Mouse (Mus musculus): ENCODE data around the gene Pla2g6. TPM values are rescaled to one million over a fixed set of nuclear protein-coding genes. Genes with fewer than 3 reads are reported as not detected.

Gene Pla2g6
- 21.1 and 30.1 TPM in 2 replicates for polyA plus RNA-seq (2012; ENCODE audit: low replicate concordance)

DNA sequence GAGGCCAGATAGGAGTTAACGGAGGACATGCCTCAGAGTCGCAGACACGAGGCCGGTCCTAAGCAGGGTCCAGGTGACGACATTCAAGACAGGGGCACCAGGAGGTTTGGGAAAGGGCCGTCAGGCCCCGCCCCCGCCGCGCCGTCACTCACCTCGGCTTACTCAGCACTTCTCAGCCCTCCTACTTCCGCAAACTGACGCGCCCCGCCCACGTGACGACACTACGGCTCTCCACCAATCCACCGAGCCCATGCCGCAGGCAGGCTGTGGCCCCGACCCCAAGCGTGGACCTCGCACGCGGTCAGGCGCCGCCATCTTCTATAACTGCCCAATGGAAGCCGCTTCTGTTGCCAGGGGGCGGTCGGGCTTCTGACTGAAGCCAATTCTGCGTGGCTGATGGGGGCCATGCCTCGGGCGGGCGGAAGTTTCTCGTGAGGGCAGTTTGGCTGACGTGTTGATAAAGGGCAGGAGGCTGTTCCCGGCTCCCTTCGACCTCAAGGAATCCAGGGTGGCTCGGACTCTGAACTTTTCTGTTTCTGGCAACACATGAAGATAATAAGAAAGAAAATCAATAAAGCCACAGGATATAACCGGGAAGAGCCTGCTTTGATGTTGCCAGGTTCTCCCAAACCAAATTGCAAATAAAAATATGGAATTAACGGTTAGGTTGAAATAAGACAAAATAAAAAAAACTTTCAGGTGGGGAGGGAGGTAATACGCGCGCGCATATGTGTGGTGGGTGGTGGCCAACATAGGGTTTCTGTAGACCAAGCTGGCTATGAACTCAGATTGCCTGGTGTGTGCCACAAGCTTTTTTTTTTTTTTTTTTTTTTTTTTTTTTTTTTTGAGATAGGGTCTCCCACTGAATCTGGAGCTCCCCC, at the start of gene Pla2g6:
Gene Pla2g6 (minus strand): TSS at position 333 of the 881 bp plus-strand sequence.

DNA sequence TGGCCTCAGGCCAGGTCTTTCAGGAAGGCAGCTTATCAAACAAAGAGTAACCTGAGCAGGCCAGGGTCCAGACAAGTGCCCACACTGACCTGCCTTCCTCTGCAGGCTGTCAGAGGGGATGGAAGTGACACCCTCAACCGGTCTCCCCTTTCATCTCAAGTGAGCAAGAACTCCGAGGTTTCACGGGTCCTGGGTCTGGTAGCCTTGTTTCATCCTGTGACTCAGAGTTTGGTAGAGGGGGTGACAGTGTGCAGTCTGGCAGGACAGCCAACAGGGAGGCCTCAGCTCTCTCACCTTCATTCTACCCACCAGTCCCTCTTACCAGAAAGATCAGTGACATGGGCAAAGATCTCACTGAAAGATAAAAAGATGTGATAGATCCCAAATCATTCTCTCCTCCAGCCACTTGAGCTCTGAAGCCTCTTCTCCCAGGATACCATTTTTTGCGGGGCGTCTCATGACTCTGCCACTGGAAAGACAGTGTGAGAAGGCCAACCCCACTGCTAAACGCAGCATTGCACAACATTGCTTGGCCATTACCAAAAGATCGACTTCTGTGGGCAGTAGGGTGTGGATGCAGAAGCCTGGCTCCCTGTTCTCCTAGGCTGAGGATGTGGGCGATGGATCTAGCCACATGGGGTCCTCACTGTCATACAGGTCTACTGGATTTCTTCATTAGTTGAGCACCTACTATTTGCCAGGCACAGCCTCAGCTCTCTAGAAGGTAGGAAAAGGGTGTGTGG, 18.0 kb upstream of the Pla2g6 start, which contains the start of gene Maff:
Gene Maff (plus strand): TSS at position 571 of the 743 bp plus-strand sequence.

DNA sequence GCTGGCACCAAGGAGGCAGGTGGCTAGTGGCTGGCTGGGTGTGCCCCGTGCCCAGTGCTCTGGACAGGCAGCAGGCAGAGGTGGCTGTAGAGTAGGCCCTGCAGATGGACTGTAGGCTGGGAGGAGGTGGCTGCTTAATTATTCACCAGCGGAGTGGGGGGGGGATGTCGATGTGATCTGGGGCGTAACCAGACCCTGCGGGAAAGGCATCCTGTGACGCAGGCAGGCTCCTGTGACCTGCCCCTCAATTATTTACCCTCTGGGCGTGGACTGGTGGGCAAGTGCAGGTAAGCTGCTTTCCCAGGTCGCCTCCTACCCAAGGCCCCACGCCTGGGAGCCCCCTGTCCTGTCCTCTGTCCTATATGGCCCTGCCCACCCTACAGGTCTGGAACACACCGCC, 42.8 kb downstream of the Pla2g6 start, which contains the start of gene Baiap2l2:
Gene Baiap2l2 (minus strand): TSS at position 139 of the 400 bp plus-strand sequence.

DNA sequence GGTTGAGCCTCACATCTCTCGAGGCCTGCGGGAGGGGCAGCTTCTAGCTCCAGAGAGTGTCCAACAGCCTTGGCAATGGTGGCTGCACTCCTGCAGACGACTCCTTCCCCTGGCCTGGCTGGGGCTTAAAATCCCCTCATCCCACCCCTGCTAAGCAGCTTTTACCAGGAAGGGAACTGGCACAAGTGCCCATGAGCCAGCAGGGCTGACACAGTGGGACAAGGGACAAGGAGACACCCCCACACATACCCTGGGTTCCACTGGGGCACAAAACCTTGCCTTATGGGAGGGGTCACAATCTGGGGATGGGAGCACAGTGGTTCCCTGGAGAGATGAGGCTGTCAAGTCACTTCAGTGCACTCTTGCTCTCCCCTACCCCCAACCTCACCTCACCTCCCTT, 73.5 kb downstream of the Pla2g6 start, which contains the start of gene Slc16a8:
Gene Slc16a8 (minus strand): TSS at position 101 of the 400 bp plus-strand sequence.

Other genes starting within 250 kb of the Pla2g6 start
- 58.3 and 190 TPM in 2 replicates for gene Micall1, start 219.5 kb downstream of the Pla2g6 start, polyA plus RNA-seq (2012; ENCODE audit: low replicate concordance)
- gene Polr2f, start 187.4 kb downstream of the Pla2g6 start, polyA plus RNA-seq (2012; ENCODE audit: low replicate concordance), result 43.4 and 99.7 TPM in 2 replicates
- not detected in 2 replicates for gene 1700088E04Rik, start 187.1 kb downstream of the Pla2g6 start, polyA plus RNA-seq (2012; ENCODE audit: low replicate concordance)
- gene Sox10, start 163.2 kb downstream of the Pla2g6 start, polyA plus RNA-seq (2012; ENCODE audit: low replicate concordance), result 0.09 TPM in 1 of 2 replicates, not detected in the other
- gene Pick1, start 99.2 kb downstream of the Pla2g6 start, polyA plus RNA-seq (2012; ENCODE audit: low replicate concordance), result 17.2 and 41.5 TPM in 2 replicates
- not detected in 2 replicates for gene Gm49486, start 99.0 kb downstream of the Pla2g6 start, polyA plus RNA-seq (2012; ENCODE audit: low replicate concordance)
- not detected in 2 replicates for gene Slc16a8, start 73.6 kb downstream of the Pla2g6 start, polyA plus RNA-seq (2012; ENCODE audit: low replicate concordance)
- gene Baiap2l2, start 42.9 kb downstream of the Pla2g6 start, polyA plus RNA-seq (2012; ENCODE audit: low replicate concordance), result 0.15 and 0.98 TPM in 2 replicates
- 0.83 and 3.1 TPM in 2 replicates for gene Maff, start 18.2 kb upstream of the Pla2g6 start, polyA plus RNA-seq (2012; ENCODE audit: low replicate concordance)
- gene Tmem184b, start 75.2 kb upstream of the Pla2g6 start, polyA plus RNA-seq (2012; ENCODE audit: low replicate concordance), result 128 and 258 TPM in 2 replicates
- gene Csnk1e, start 127.2 kb upstream of the Pla2g6 start, polyA plus RNA-seq (2012; ENCODE audit: low replicate concordance), result 35.8 and 87.8 TPM in 2 replicates
- gene Kcnj4, start 176.9 kb upstream of the Pla2g6 start, polyA plus RNA-seq (2012; ENCODE audit: low replicate concordance), result not detected in 2 replicates
- gene Kdelr3, start 188.0 kb upstream of the Pla2g6 start, polyA plus RNA-seq (2012; ENCODE audit: low replicate concordance), result 0.08 TPM in 1 of 2 replicates, not detected in the other
- gene Ddx17, start 218.4 kb upstream of the Pla2g6 start, polyA plus RNA-seq (2012; ENCODE audit: low replicate concordance), result 92.9 and 168 TPM in 2 replicates

Measured in hematopoietic multipotent progenitor cell, adult 10-12 weeks (in vitro differentiated cells).